Mouse (Mus musculus) heart, embryonic 11.5 days (tissue): ENCODE results near the gene Ylpm1. TPM values are rescaled to one million over a fixed set of nuclear protein-coding genes. Genes with fewer than 3 reads are reported as not detected.
A peak's percentile ranks its signal among the peaks of the same experiment; 100 is the strongest.

Experiments used
- ATAC-seq: fragments of 200-750 bp; cut with Nextera tagmentation; replicated peaks from 2 replicates; pipeline ENCODE4 v1.8.0; 2017; ENCODE audit warnings: moderate library complexity; ENCODE audit not compliant: insufficient number of reproducible peaks, low FRiP score, low TSS enrichment
- H3K27ac ChIP-seq: fragments of 300-500 bp; sonication (generic); 2 replicates; pipeline ENCODE4 v1.5.1; 2014; ENCODE audit warnings: mild to moderate bottlenecking, low read depth, low read length
- H3K27me3 ChIP-seq: fragments of 300-500 bp; sonication (generic); 2 replicates; pipeline ENCODE4 v1.6.1; 2014; ENCODE audit warnings: mild to moderate bottlenecking, low read length, mixed read lengths; ENCODE audit not compliant: control insufficient read depth, insufficient read depth
- H3K36me3 ChIP-seq: fragments of 300-500 bp; sonication (generic); 2 replicates; pipeline ENCODE4 v1.6.1; 2014; ENCODE audit warnings: mild to moderate bottlenecking, low read length, moderate library complexity, mixed read lengths; ENCODE audit not compliant: control insufficient read depth, insufficient read depth
- H3K4me1 ChIP-seq: fragments of 300-500 bp; sonication (generic); 2 replicates; pipeline ENCODE4 v1.6.1; 2014; ENCODE audit warnings: low read length; ENCODE audit not compliant: control insufficient read depth, insufficient read depth
- H3K4me2 ChIP-seq: fragments of 300-500 bp; sonication (generic); 2 replicates; pipeline ENCODE4 v1.6.1; 2014; ENCODE audit warnings: mild to moderate bottlenecking, moderate library complexity
- H3K4me3 ChIP-seq: fragments of 300-500 bp; sonication (generic); 2 replicates; pipeline ENCODE4 v1.5.1; 2014; ENCODE audit warnings: low read depth, low read length
- H3K9ac ChIP-seq: fragments of 300-500 bp; sonication (generic); 2 replicates; pipeline ENCODE4 v1.6.1; 2014; ENCODE audit warnings: mild to moderate bottlenecking, low read depth, low read length, moderate library complexity
- H3K9me3 ChIP-seq: fragments of 300-500 bp; sonication (generic); replicated peaks from 2 replicates; pipeline ENCODE4 v1.6.1; 2016; ENCODE audit warnings: low read length; ENCODE audit not compliant: control insufficient read depth
- WGBS: fragments of 180-500 bp; shearing (Covaris S2); extraction: QIAGEN DNeasy Blood & Tissue Kit; methylation state at CpG from one replicate; pipeline ENCODE4 v1.1.7; 2014; ENCODE audit not compliant: insufficient replicate concordance; 5-methylcytosine and 5-hydroxymethylcytosine counted together
- polyA plus RNA-seq: library from polyadenylated mRNA; unstranded; fragments of >200 nt; fragmentation: Nextera tagmentation; extraction: Ambion mirVana; gene quantifications from 2 replicates; pipeline ENCODE4 v1.2.1, GENCODE M21; 2014

Ylpm1 gene
- polyA plus RNA-seq, result 28.5 and 30.4 TPM in 2 replicates

GRCm38 (mm10) chr12:84996083-84996496 is at the start of gene Ylpm1:
Gene Ylpm1 (plus strand): TSS chr12:84996321.
- H3K4me1 ChIP-seq, result peaks cover 16% of the 10 kb centered on the region
- WGBS, result under 1% methylated on average over 45 of the region's 45 CpGs
- H3K9ac ChIP-seq, result peak within 1 kb of the TSS; percentile 98
- H3K4me2 ChIP-seq, result peak within 1 kb of the TSS; percentile 98
- peak within 1 kb of the TSS; percentile 82 for H3K27ac ChIP-seq
- ATAC-seq, result peak; percentile 94
- no peaks in the 10 kb centered on the region for H3K36me3 ChIP-seq
- H3K9me3 ChIP-seq, result no peaks in the 10 kb centered on the region
- no peaks in the 10 kb centered on the region for H3K27me3 ChIP-seq
- peak within 1 kb of the TSS; percentile 95 for H3K4me3 ChIP-seq

- Histone ChIP-seq H3K4me1 (peaks cover 9% of the 10 kb centered on the region; the same call in 1 of the 2 replicates), H3K27ac (no peak overlapping the region), H3K9ac (no peak overlapping the region), H3K4me2 (no peak overlapping the region), H3K4me3 (no peak overlapping the region), H3K9me3 (no peaks in the 10 kb centered on the region), H3K27me3 (no peaks in the 10 kb centered on the region), H3K36me3 (0 out of 2 replicates have a peak, but pooled peaks cover 4% of the 10 kb centered on the region)
- no peak for ATAC-seq
- WGBS, result 68% methylated on average over 2 of the region's 2 CpGs
Observed at GRCm38 (mm10) chr12:84947894-84948583, 48.1 kb upstream of the Ylpm1 start.

GRCm38 (mm10) chr12:84948584-84949285 is 47.4 kb upstream of the Ylpm1 start:
- no peak overlapping the region for H3K4me2 ChIP-seq
- no peak overlapping the region for H3K9ac ChIP-seq
- no peak overlapping the region for H3K27ac ChIP-seq
- H3K4me1 ChIP-seq, result peaks cover 9% of the 10 kb centered on the region; the same call in 1 of the 2 replicates
- H3K9me3 ChIP-seq, result no peaks in the 10 kb centered on the region
- 0 out of 2 replicates have a peak, but pooled peaks cover 4% of the 10 kb centered on the region for H3K36me3 ChIP-seq
- no peak for ATAC-seq
- H3K27me3 ChIP-seq, result no peaks in the 10 kb centered on the region
- 54% methylated on average over 6 of the region's 6 CpGs for WGBS
- no peak overlapping the region for H3K4me3 ChIP-seq

- Histone ChIP-seq H3K4me3 (no peak overlapping the region), H3K27me3 (no peaks in the 10 kb centered on the region), H3K36me3 (peaks cover 4% of the 10 kb centered on the region; the same call in 1 of the 2 replicates), H3K4me2 (no peak overlapping the region), H3K4me1 (peaks cover 3% of the 10 kb centered on the region; the same call in 1 of the 2 replicates), H3K27ac (no peak overlapping the region), H3K9me3 (no peaks in the 10 kb centered on the region), H3K9ac (no peak overlapping the region)
- ATAC-seq, result no peak
- 90% methylated on average over 6 of the region's 6 CpGs for WGBS
Observed at GRCm38 (mm10) chr12:84950763-84951162, 45.4 kb upstream of the Ylpm1 start.

- no peak overlapping the region for H3K27ac ChIP-seq
- no peak overlapping the region for H3K4me2 ChIP-seq
- no peaks in the 10 kb centered on the region for H3K9me3 ChIP-seq
- 73% methylated on average over 8 of the region's 8 CpGs for WGBS
- H3K9ac ChIP-seq, result no peak overlapping the region
- no peak for ATAC-seq
- peaks cover 4% of the 10 kb centered on the region; the same call in 1 of the 2 replicates for H3K36me3 ChIP-seq
- H3K27me3 ChIP-seq, result no peaks in the 10 kb centered on the region
- H3K4me3 ChIP-seq, result no peak overlapping the region
- peaks cover 3% of the 10 kb centered on the region; the same call in 1 of the 2 replicates for H3K4me1 ChIP-seq
Observed at GRCm38 (mm10) chr12:84951531-84951930, 44.6 kb upstream of the Ylpm1 start.

- H3K27ac ChIP-seq, result no peak overlapping the region
- no peaks in the 10 kb centered on the region for H3K9me3 ChIP-seq
- peaks cover under 1% of the 10 kb centered on the region; the same call in 1 of the 2 replicates for H3K36me3 ChIP-seq
Observed at GRCm38 (mm10) chr12:84952351-84952750, 43.8 kb upstream of the Ylpm1 start.

GRCm38 (mm10) chr12:84956317-84956716 is 39.8 kb upstream of the Ylpm1 start:
- WGBS, result 92% methylated on average over 3 of the region's 3 CpGs
- H3K9me3 ChIP-seq, result no peaks in the 10 kb centered on the region
- H3K4me1 ChIP-seq, result no peaks in the 10 kb centered on the region
- no peak overlapping the region for H3K4me3 ChIP-seq
- no peak for ATAC-seq
- H3K36me3 ChIP-seq, result peaks cover 3% of the 10 kb centered on the region; the same call in 1 of the 2 replicates
- H3K9ac ChIP-seq, result no peak overlapping the region
- no peaks in the 10 kb centered on the region for H3K27me3 ChIP-seq
- H3K27ac ChIP-seq, result no peak overlapping the region
- no peak overlapping the region for H3K4me2 ChIP-seq

More at GRCm38 (mm10) chr12:84952351-84952750, 43.8 kb upstream of the Ylpm1 start:
- Histone ChIP-seq H3K4me2 (no peak overlapping the region), H3K4me1 (peaks cover 3% of the 10 kb centered on the region; the same call in 1 of the 2 replicates), H3K9ac (no peak overlapping the region), H3K4me3 (no peak overlapping the region), H3K27me3 (no peaks in the 10 kb centered on the region)
- WGBS, result 81% methylated on average over 1 of the region's 1 CpGs
- ATAC-seq, result no peak

- no peaks in the 10 kb centered on the region for H3K9me3 ChIP-seq
- no peak overlapping the region for H3K27ac ChIP-seq
- H3K4me3 ChIP-seq, result no peak overlapping the region
- no peak for ATAC-seq
- peaks cover 3% of the 10 kb centered on the region; the same call in 1 of the 2 replicates for H3K36me3 ChIP-seq
- no peaks in the 10 kb centered on the region for H3K27me3 ChIP-seq
- peaks cover 14% of the 10 kb centered on the region for H3K4me1 ChIP-seq
- whole genome bisulfite sequencing, result 69% methylated on average over 1 of the region's 1 CpGs
- no peak overlapping the region for H3K4me2 ChIP-seq
- H3K9ac ChIP-seq, result no peak overlapping the region
Observed at GRCm38 (mm10) chr12:84958794-84959356, 37.2 kb upstream of the Ylpm1 start.
